Mouse (Mus musculus) heart, embryonic 14.5 days (tissue): ENCODE measurements around the gene Llgl2. TPM values are rescaled to one million over a fixed set of nuclear protein-coding genes. Genes with fewer than 3 reads are reported as not detected.

Experiments
- ATAC-seq: fragments of 200-750 bp; cut with Nextera tagmentation; 2 replicates; pipeline ENCODE4 v1.8.0; 2017; ENCODE audit warnings: low read depth, moderate TSS enrichment; ENCODE audit not compliant: insufficient number of reproducible peaks, insufficient read depth, low FRiP score
- H3K27ac ChIP-seq, 2 experiments: fragments of 200-500 bp in 1 of 2; fragments of 300-500 bp in 1 of 2; sonication (generic) in 1 of 2; replicated peaks in 1 of 2; 2 replicates each; pipeline ENCODE4 v1.5.1; 2012 to 2014; ENCODE audit warnings: low read depth in 2 of 2, low read length in 2 of 2, control low read depth in 1 of 2, mild to moderate bottlenecking in 1 of 2, mixed read lengths in 1 of 2; ENCODE audit not compliant: control insufficient read depth in 1 of 2, insufficient read depth in 1 of 2
- H3K27me3 ChIP-seq: fragments of 300-500 bp; sonication (generic); 2 replicates; pipeline ENCODE4 v1.6.1; 2014; ENCODE audit warnings: mild to moderate bottlenecking, low read length, control low read depth; ENCODE audit not compliant: control insufficient read depth, insufficient read depth
- H3K36me3 ChIP-seq: fragments of 300-500 bp; sonication (generic); 2 replicates; pipeline ENCODE4 v1.6.1; 2014; ENCODE audit warnings: mild to moderate bottlenecking, control low read depth, low read length, mixed read lengths; ENCODE audit not compliant: control insufficient read depth, insufficient read depth
- H3K4me1 ChIP-seq, 2 experiments: fragments of 200-500 bp in 1 of 2; fragments of 300-500 bp in 1 of 2; sonication (generic) in 1 of 2; 2 replicates each; pipeline ENCODE4 v1.6.1; 2012 to 2014; ENCODE audit warnings: low read length in 2 of 2, control low read depth in 1 of 2, mixed read lengths in 1 of 2; ENCODE audit not compliant: control insufficient read depth in 2 of 2, insufficient read depth in 2 of 2
- H3K4me2 ChIP-seq: fragments of 300-500 bp; sonication (generic); 2 replicates; pipeline ENCODE4 v1.6.1; 2014; ENCODE audit warnings: mild to moderate bottlenecking, low read length
- H3K4me3 ChIP-seq, 2 experiments: fragments of 200-500 bp in 1 of 2; fragments of 300-500 bp in 1 of 2; sonication (generic) in 1 of 2; 2 replicates each; pipeline ENCODE4 v1.5.1; 2012 to 2014; ENCODE audit warnings: low read length in 2 of 2, mild to moderate bottlenecking in 2 of 2, control low read depth in 1 of 2, low read depth in 1 of 2, moderate library complexity in 1 of 2; ENCODE audit not compliant: control insufficient read depth in 1 of 2, insufficient read depth in 1 of 2
- H3K9ac ChIP-seq: fragments of 300-500 bp; sonication (generic); 2 replicates; pipeline ENCODE4 v1.6.1; 2014; ENCODE audit warnings: mild to moderate bottlenecking, low read length
- H3K9me3 ChIP-seq: fragments of 300-500 bp; sonication (generic); 2 replicates; pipeline ENCODE4 v1.6.1; 2016; ENCODE audit warnings: low read length, control low read depth; ENCODE audit not compliant: control insufficient read depth
- WGBS: fragments of 180-500 bp; shearing (Covaris S2); extraction: QIAGEN DNeasy Blood & Tissue Kit; methylation state at CpG from one replicate; pipeline ENCODE4 v1.1.7; 2014; 5-methylcytosine and 5-hydroxymethylcytosine counted together
- polyA plus RNA-seq: library from polyadenylated mRNA; unstranded; fragments of >200 nt; fragmentation: Nextera tagmentation; extraction: Ambion mirVana; gene quantifications from 2 replicates; pipeline ENCODE4 v1.2.1, GENCODE M21; 2014

The Llgl2 gene
- polyA plus RNA-seq, 1 experiment from 2014 or later, result 15.5 TPM

DNA sequence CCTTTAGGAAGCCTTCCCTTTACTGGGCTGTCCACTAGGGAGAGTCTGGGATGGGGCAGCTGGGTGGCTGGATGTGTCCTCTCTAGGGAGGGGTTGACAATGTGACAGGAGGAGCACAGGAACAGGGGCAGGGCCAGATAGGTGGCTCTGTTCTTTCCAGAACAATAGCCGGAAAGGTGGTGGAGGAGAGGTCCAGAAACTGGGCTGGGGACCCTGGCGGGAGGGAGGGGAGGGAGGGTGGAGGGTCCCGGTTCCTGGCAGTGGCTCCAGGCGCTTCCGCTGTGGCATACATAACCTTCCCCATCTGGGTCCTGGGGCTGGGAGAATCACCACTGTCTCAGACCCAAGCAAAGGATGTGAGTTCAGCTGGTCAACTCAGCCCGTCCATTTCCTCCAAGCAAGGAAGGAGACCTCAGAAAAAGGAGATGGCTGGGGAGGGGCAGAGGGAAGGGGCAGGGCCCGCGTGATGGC lies 14.5 kb upstream of the Llgl2 start:
- Histone ChIP-seq H3K27ac (peak overlapping the region; percentile 91 to 93), H3K4me2 (peak overlapping the region; percentile 97), H3K4me3 (peak overlapping the region; percentile 66 to 93; a peak in 2 of 4 replicates), H3K4me1 (peaks cover 46 to 53% of the 10 kb centered on the region in 2 experiments), H3K9me3 (no peaks in the 10 kb centered on the region), H3K36me3 (peaks cover 54% of the 10 kb centered on the region), H3K27me3 (no peaks in the 10 kb centered on the region), H3K9ac (peak overlapping the region; percentile 89)
- WGBS, result 55% methylated on average over 8 of the region's 8 CpGs
- ATAC-seq, result peak; percentile 10

DNA sequence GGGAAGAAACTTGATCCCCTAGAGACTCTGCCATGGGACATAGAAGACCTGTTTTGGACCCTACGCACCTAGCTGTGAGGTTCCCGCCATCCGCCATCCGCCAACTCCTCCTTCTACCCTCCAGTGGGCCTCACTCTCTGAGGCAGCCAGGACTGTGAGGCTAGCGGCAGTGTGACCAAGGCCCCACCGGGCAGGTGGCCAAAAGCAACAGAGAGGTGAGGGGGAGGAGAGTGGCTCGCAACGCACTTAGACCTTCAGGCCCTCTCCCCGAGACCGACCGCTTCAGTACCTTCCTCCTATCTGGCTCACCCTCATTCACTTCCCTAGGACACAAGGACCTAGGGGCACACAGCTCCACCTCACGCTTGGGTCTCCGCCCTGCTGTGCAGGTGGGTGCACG lies 13.5 kb upstream of the Llgl2 start:
- Histone ChIP-seq H3K27me3 (no peaks in the 10 kb centered on the region), H3K9me3 (no peaks in the 10 kb centered on the region), H3K36me3 (peaks cover 44% of the 10 kb centered on the region), H3K4me2 (peak overlapping the region; percentile 97), H3K9ac (peak overlapping the region; percentile 89), H3K4me3 (peak overlapping the region; percentile 66 to 93), H3K4me1 (peaks cover 49 to 57% of the 10 kb centered on the region in 2 experiments), H3K27ac (peak overlapping the region; percentile 91 to 93)
- ATAC-seq, result no peak
- 19% methylated on average over 14 of the region's 14 CpGs for WGBS

DNA sequence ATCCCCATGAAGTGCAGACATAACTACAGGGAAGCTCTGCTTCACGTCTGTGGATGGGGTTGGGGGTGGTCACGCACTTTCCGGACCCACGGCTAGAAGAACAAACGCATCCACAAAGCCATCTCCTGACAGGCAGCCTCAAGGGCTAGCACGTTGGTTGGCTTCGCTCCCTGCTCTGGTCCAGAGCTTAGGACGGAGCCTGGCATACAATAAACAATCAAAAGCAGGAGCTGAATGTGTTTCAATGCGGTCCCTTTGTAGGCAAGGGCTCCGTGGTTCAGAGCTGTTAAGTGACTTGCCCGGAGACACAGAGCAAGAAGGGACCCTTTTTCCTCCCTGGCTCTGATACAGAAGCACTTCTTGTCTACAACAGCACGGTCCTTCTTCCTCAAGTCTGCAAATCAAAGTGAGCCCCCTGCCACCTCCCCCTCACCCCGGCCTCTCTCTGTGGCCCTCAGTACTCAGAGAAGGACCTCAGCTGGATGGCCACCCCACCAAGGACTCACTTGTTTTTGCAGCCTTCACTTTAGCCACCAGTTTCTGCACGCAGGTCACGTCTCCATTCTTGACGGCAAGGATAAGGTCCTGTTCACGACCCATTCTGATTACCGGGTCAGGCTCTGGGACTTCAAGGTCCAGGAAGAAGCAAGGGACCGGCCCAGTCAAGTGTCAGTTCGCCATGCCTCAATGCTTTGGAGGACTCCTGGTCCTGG lies 12.3 kb upstream of the Llgl2 start:
- Histone ChIP-seq H3K9ac (peak overlapping the region; percentile 89), H3K27ac (peak overlapping the region; percentile 83 to 91; a peak in 3 of 4 replicates), H3K4me2 (peak overlapping the region; percentile 97), H3K4me1 (peaks cover 52 to 66% of the 10 kb centered on the region in 2 experiments), H3K4me3 (peak overlapping the region; percentile 66 to 93), H3K9me3 (no peaks in the 10 kb centered on the region), H3K27me3 (no peaks in the 10 kb centered on the region), H3K36me3 (peaks cover 40% of the 10 kb centered on the region)
- ATAC-seq, result no peak
- 66% methylated on average over 20 of the region's 20 CpGs for WGBS

DNA sequence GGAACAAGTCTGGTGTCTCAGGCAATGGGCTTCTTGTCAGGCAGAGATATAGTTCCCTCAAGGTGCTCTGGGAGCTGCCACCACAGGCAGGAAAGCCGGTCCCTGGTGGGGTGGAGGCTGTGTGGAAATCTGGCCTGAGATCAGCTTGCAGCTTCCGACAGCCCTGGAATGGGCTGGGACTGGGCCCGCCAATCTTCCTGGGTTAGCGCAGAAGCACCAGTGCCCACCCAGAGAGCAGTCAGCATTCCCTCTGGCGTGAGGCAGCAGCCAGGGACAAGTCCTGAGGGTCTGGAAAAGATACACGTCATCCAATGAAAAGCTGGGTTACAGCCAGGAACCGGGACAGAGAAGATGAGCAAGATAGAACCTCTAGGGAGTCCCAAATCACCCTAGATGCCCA lies 11.8 kb upstream of the Llgl2 start:
- no peak for ATAC-seq
- Histone ChIP-seq H3K9ac (peak overlapping the region; percentile 89), H3K4me1 (peaks cover 52 to 66% of the 10 kb centered on the region in 2 experiments), H3K9me3 (no peaks in the 10 kb centered on the region), H3K4me3 (peak overlapping the region; percentile 66 to 93), H3K27me3 (no peaks in the 10 kb centered on the region), H3K36me3 (peaks cover 40% of the 10 kb centered on the region), H3K4me2 (peak overlapping the region; percentile 97), H3K27ac (peak overlapping the region; percentile 83 to 91; a peak in 3 of 4 replicates)
- 6% methylated on average over 7 of the region's 7 CpGs for whole genome bisulfite sequencing

DNA sequence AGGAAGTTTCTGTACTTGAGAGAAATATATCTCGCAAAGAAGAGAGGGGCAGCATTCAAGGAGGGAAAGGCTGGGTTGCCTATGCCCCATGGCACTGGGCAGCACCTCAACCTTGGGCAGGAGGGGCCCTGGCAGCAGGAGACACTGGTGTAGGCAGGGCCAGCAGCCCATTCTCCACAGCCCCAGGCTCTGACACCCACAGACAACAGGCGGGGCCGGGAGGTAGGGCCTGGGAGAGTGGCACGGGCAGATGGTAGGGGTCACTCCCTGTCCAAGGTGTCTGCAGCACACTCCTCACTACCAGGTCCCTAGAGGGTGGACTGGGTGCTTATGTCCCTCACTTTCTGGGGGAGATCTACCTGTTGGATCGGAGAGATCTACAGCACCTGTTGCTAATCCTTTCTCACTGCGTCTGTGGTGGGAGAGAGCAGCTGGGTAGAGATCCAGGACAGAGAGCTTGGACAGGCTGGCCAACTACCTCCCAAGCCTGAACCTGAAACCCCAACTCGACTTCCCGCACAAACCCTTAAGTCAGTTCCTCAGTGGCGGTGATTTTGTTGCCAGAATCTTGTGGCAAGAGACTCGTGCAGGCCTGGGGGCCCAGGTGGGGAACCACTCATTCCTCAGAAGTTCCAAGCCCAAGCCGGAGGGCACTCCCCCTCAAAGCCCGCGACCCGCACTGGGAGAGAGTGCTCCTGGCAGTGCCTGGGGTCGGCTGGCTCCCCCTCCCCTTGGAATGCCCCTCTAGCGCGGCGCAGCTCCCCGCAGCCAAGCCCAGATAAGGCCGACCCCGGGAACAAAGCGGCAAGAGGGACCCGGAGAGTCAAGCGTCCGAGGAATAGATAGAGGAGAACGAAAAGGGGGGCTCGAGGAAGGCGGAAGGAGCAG lies 11.1 kb upstream of the Llgl2 start:
- Histone ChIP-seq H3K4me1 (peaks cover 51 to 61% of the 10 kb centered on the region in 2 experiments), H3K27me3 (no peaks in the 10 kb centered on the region), H3K9me3 (no peaks in the 10 kb centered on the region), H3K36me3 (peaks cover 41% of the 10 kb centered on the region), H3K27ac (peak overlapping the region; percentile 83 to 91), H3K9ac (peak overlapping the region; percentile 89), H3K4me3 (peak overlapping the region; percentile 66 to 93), H3K4me2 (peak overlapping the region; percentile 97)
- 4% methylated on average over 27 of the region's 28 CpGs for WGBS
- no peak for ATAC-seq

DNA sequence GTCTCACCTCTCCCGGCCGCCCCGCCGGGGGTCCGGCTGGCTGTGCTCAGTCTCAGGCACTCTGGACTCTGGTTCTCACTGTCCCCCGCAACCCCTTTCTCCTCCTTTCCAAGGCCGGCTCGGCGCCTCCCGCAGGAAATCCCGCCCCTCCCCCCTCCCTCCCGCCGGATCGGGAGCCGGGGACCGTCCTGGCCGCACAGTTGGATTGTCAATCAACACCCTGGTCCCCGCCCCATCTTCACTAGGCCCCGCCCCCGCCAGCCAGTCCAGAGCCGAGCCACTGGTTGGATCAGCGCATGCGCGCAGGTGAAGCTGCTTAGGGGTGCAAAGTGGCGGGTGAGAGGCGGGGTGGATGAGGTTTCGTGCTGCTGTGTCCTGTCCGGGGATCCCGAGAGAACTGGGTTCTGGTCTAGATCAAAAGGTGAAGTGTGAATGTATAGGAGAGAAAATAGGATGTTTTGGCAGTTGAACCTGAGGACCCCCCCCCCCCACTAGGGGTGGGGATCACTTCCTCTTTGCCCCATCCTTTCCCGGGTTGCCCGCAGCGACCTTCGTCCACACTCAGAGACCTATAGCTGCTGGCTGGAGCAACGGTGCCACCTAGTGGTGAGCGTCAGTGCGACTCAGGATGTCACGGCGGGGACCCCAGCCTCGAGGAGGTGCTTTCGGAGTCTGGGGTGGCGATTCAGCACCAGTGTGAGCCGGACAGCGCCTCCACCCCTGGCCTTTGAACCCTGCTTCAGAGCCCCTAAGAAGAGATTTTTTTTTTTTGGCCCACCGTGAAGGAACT lies 10.1 kb upstream of the Llgl2 start, which contains the start of gene Caskin2:
TSS of gene Caskin2 (minus strand) at position 133 of the 790 bp plus-strand sequence.
- Histone ChIP-seq H3K4me3 (peak within 1 kb of the TSS; percentile 89 to 93), H3K27ac (peak within 1 kb of the TSS; percentile 83 to 91), H3K4me1 (peaks cover 43 to 51% of the 10 kb centered on the region in 2 experiments), H3K36me3 (peaks cover 44% of the 10 kb centered on the region), H3K4me2 (peak within 1 kb of the TSS; percentile 97), H3K9ac (peak within 1 kb of the TSS; percentile 93), H3K9me3 (no peaks in the 10 kb centered on the region), H3K27me3 (no peaks in the 10 kb centered on the region)
- whole genome bisulfite sequencing, result under 1% methylated on average over 44 of the region's 44 CpGs
- ATAC-seq, result peak; percentile 85
